Mouse (Mus musculus): ENCODE results near the gene Dct. TPM values are rescaled to one million over a fixed set of nuclear protein-coding genes. Genes with fewer than 3 reads are reported as not detected.

The Dct gene
- polyA plus RNA-seq, 1 experiment, result not detected

- Histone ChIP-seq H3K36me3 (replicated peaks; ENCODE audit: low read length) (no peaks in the 10 kb centered on the region), H3K9me3 (peaks cover 6% of the 10 kb centered on the region; the same call in 1 of the 2 replicates), H3K27me3 (replicated peaks) (no peaks in the 10 kb centered on the region), H3K4me3 (replicated peaks) (no peak overlapping the region), H3K4me1 (no peaks in the 10 kb centered on the region)
- TF ChIP-seq GATA1 (IDR thresholded peaks at IDR 0.05; ENCODE audit: borderline replicate concordance, low read length), result no peak
- no peak for TF ChIP-seq FLI1 (IDR thresholded peaks at IDR 0.05; ENCODE audit: low read length)
These were observed 42.5 kb downstream of the Dct start for GRCm38 (mm10) chr14:118009541-118009940.

- peaks cover 7% of the 10 kb centered on the region for H3K27me3 ChIP-seq (replicated peaks)
- TF ChIP-seq GATA1 (IDR thresholded peaks at IDR 0.05; ENCODE audit: borderline replicate concordance, low read length) (no peak), FLI1 (IDR thresholded peaks at IDR 0.05; ENCODE audit: low read length) (no peak)
- H3K36me3 ChIP-seq (replicated peaks; ENCODE audit: low read length), result no peaks in the 10 kb centered on the region
- 0 out of 2 replicates have a peak, but pooled peaks cover 4% of the 10 kb centered on the region for H3K9me3 ChIP-seq
- H3K4me3 ChIP-seq (replicated peaks), result no peak overlapping the region
- H3K4me1 ChIP-seq, result peaks cover 14% of the 10 kb centered on the region
These were observed 46.3 kb downstream of the Dct start for GRCm38 (mm10) chr14:118005697-118006096.

- Histone ChIP-seq H3K36me3 (replicated peaks; ENCODE audit: low read length) (no peaks in the 10 kb centered on the region), H3K27me3 (replicated peaks) (peaks cover 10% of the 10 kb centered on the region), H3K9me3 (0 out of 2 replicates have a peak, but pooled peaks cover under 1% of the 10 kb centered on the region), H3K4me3 (replicated peaks) (no peak overlapping the region), H3K4me1 (peaks cover 14% of the 10 kb centered on the region)
- TF ChIP-seq FLI1 (IDR thresholded peaks at IDR 0.05; ENCODE audit: low read length), result no peak
- no peak for TF ChIP-seq GATA1 (IDR thresholded peaks at IDR 0.05; ENCODE audit: borderline replicate concordance, low read length)
These were observed 47.6 kb downstream of the Dct start for GRCm38 (mm10) chr14:118004434-118004833.

- no peaks in the 10 kb centered on the region for H3K36me3 ChIP-seq (replicated peaks; ENCODE audit: low read length)
- no peaks in the 10 kb centered on the region for H3K4me1 ChIP-seq
- H3K27me3 ChIP-seq (replicated peaks), result no peaks in the 10 kb centered on the region
- peaks cover 14% of the 10 kb centered on the region for H3K9me3 ChIP-seq
- TF ChIP-seq GATA1 (IDR thresholded peaks at IDR 0.05; ENCODE audit: borderline replicate concordance, low read length) (no peak), FLI1 (IDR thresholded peaks at IDR 0.05; ENCODE audit: low read length) (no peak)
- no peak overlapping the region for H3K4me3 ChIP-seq (replicated peaks)
These were observed 58.2 kb downstream of the Dct start for GRCm38 (mm10) chr14:117993845-117994244.

- Histone ChIP-seq H3K4me1 (no peaks in the 10 kb centered on the region), H3K27me3 (replicated peaks) (no peaks in the 10 kb centered on the region)
- no peak for TF ChIP-seq GATA1 (IDR thresholded peaks at IDR 0.05; ENCODE audit: borderline replicate concordance, low read length)
- TF ChIP-seq FLI1 (IDR thresholded peaks at IDR 0.05; ENCODE audit: low read length), result no peak
These were observed 59.3 kb downstream of the Dct start for GRCm38 (mm10) chr14:117992600-117993256.

GRCm38 (mm10) chr14:117990203-117990602 lies 61.8 kb downstream of the Dct start:
- Histone ChIP-seq H3K36me3 (replicated peaks; ENCODE audit: low read length) (no peaks in the 10 kb centered on the region), H3K27me3 (replicated peaks) (no peaks in the 10 kb centered on the region), H3K4me1 (no peaks in the 10 kb centered on the region), H3K4me3 (replicated peaks) (no peak overlapping the region), H3K9me3 (peaks cover 33% of the 10 kb centered on the region)
- no peak for TF ChIP-seq FLI1 (IDR thresholded peaks at IDR 0.05; ENCODE audit: low read length)
- TF ChIP-seq GATA1 (IDR thresholded peaks at IDR 0.05; ENCODE audit: borderline replicate concordance, low read length), result no peak

More at GRCm38 (mm10) chr14:117992600-117993256, 59.3 kb downstream of the Dct start:
- Histone ChIP-seq H3K4me3 (replicated peaks) (no peak overlapping the region), H3K9me3 (peaks cover 23% of the 10 kb centered on the region), H3K36me3 (replicated peaks; ENCODE audit: low read length) (no peaks in the 10 kb centered on the region)

GRCm38 (mm10) chr14:117988444-117988843 lies 63.6 kb downstream of the Dct start:
- Histone ChIP-seq H3K9me3 (peaks cover 46% of the 10 kb centered on the region), H3K36me3 (replicated peaks; ENCODE audit: low read length) (no peaks in the 10 kb centered on the region), H3K4me1 (no peaks in the 10 kb centered on the region), H3K4me3 (replicated peaks) (no peak overlapping the region), H3K27me3 (replicated peaks) (no peaks in the 10 kb centered on the region)
- TF ChIP-seq FLI1 (IDR thresholded peaks at IDR 0.05; ENCODE audit: low read length) (no peak), GATA1 (IDR thresholded peaks at IDR 0.05; ENCODE audit: borderline replicate concordance, low read length) (no peak)

GRCm38 (mm10) chr14:117981532-117981931 lies 70.5 kb downstream of the Dct start:
- no peaks in the 10 kb centered on the region for H3K4me1 ChIP-seq
- no peak overlapping the region for H3K4me3 ChIP-seq (replicated peaks)
- no peaks in the 10 kb centered on the region for H3K27me3 ChIP-seq (replicated peaks)
- peaks cover 49% of the 10 kb centered on the region for H3K9me3 ChIP-seq
- no peak for TF ChIP-seq GATA1 (IDR thresholded peaks at IDR 0.05; ENCODE audit: borderline replicate concordance, low read length)
- TF ChIP-seq FLI1 (IDR thresholded peaks at IDR 0.05; ENCODE audit: low read length), result no peak
- H3K36me3 ChIP-seq (replicated peaks; ENCODE audit: low read length), result no peaks in the 10 kb centered on the region

- Histone ChIP-seq H3K27me3 (replicated peaks) (no peaks in the 10 kb centered on the region), H3K9me3 (peaks cover 24% of the 10 kb centered on the region), H3K4me1 (no peaks in the 10 kb centered on the region), H3K4me3 (replicated peaks) (no peak overlapping the region), H3K36me3 (replicated peaks; ENCODE audit: low read length) (no peaks in the 10 kb centered on the region)
- TF ChIP-seq GATA1 (IDR thresholded peaks at IDR 0.05; ENCODE audit: borderline replicate concordance, low read length) (no peak), FLI1 (IDR thresholded peaks at IDR 0.05; ENCODE audit: low read length) (no peak)
These were observed 79.5 kb downstream of the Dct start for GRCm38 (mm10) chr14:117972576-117972975.

Other genes starting within 250 kb of the Dct start
- 5.5 TPM in 1 of 2 replicates, not detected in the other for gene Tgds, start 80.5 kb upstream of the Dct start, polyA plus RNA-seq (2012; ENCODE audit: insufficient read depth, low replicate concordance)
- 3.0 and 3.2 TPM in 2 replicates for gene Gpr180, start 84.9 kb upstream of the Dct start, polyA plus RNA-seq (2012; ENCODE audit: insufficient read depth, low replicate concordance)
- gene Sox21, start 184.8 kb upstream of the Dct start, polyA plus RNA-seq (2012; ENCODE audit: insufficient read depth, low replicate concordance), result not detected in 2 replicates
- gene Gm9376, start 214.7 kb upstream of the Dct start, polyA plus RNA-seq (2012; ENCODE audit: insufficient read depth, low replicate concordance), result not detected in 2 replicates